Mouse (Mus musculus): Measurements from ENCODE around the gene Pde6d.
"Not testable (repeated sequence)": the region's sequence is repeated elsewhere in the genome, so short reads cannot be mapped to it uniquely, and the experiment has no call there.

Pde6d gene

GRCm38 (mm10) chr1:86526116-86526788 lies 56.2 kb downstream of the Pde6d start, which contains the start of gene Ptma:
Gene Ptma (plus strand): TSS chr1:86526726.
- DNase-seq (ENCODE audit: low spot score), result peak; percentile 98

GRCm38 (mm10) chr1:86525499-86526115 lies 56.8 kb downstream of the Pde6d start:
- peak; percentile 75 for DNase-seq (ENCODE audit: low spot score)

GRCm38 (mm10) chr1:86524619-86525498 lies 57.6 kb downstream of the Pde6d start:
- peak; percentile 98 for DNase-seq (ENCODE audit: low spot score)

- DNase-seq (ENCODE audit: low spot score), result no peak
These were observed 58.4 kb downstream of the Pde6d start for GRCm38 (mm10) chr1:86523776-86524618.

GRCm38 (mm10) chr1:86522286-86522871 lies 60.0 kb downstream of the Pde6d start:
- DNase-seq (ENCODE audit: low spot score), result no peak

GRCm38 (mm10) chr1:86520361-86520760 lies 62.1 kb downstream of the Pde6d start:
- DNase-seq (ENCODE audit: low spot score), result no peak

- no peak for DNase-seq (ENCODE audit: low spot score)
These were observed 65.4 kb downstream of the Pde6d start for GRCm38 (mm10) chr1:86517076-86517475.

- DNase-seq (ENCODE audit: low spot score), result no peak
These were observed 66.6 kb downstream of the Pde6d start for GRCm38 (mm10) chr1:86515715-86516410.

- DNase-seq (ENCODE audit: low spot score), result not testable (repeated sequence)
These were observed 69.4 kb downstream of the Pde6d start for GRCm38 (mm10) chr1:86513031-86513430.

GRCm38 (mm10) chr1:86512154-86512720 lies 70.2 kb downstream of the Pde6d start:
- DNase-seq (ENCODE audit: low spot score), result no peak

- no peak for DNase-seq (ENCODE audit: low spot score)
These were observed 71.6 kb downstream of the Pde6d start for GRCm38 (mm10) chr1:86510676-86511441.

- DNase-seq (ENCODE audit: low spot score), result no peak
These were observed 72.2 kb downstream of the Pde6d start for GRCm38 (mm10) chr1:86510266-86510665.

GRCm38 (mm10) chr1:86509410-86509809 lies 73.0 kb downstream of the Pde6d start:
- DNase-seq (ENCODE audit: low spot score), result peak; percentile 85

- no peak for DNase-seq (ENCODE audit: low spot score)
These were observed 74.6 kb downstream of the Pde6d start for GRCm38 (mm10) chr1:86507866-86508265.

GRCm38 (mm10) chr1:86506420-86506819 lies 76.0 kb downstream of the Pde6d start:
- DNase-seq (ENCODE audit: low spot score), result no peak

GRCm38 (mm10) chr1:86505461-86505860 lies 77.0 kb downstream of the Pde6d start:
- peak; percentile 60 for DNase-seq (ENCODE audit: low spot score)

GRCm38 (mm10) chr1:86504697-86505421 lies 77.6 kb downstream of the Pde6d start:
- no peak for DNase-seq (ENCODE audit: low spot score)

GRCm38 (mm10) chr1:86503906-86504696 lies 78.3 kb downstream of the Pde6d start:
- DNase-seq (ENCODE audit: low spot score), result peak; percentile 91
